Mouse (Mus musculus) gastrocnemius, postnatal 14 days (tissue): ENCODE data around the gene Traf3. TPM values are rescaled to one million over a fixed set of nuclear protein-coding genes. Genes with fewer than 3 reads are reported as not detected.
A peak's percentile ranks its signal among the peaks of the same experiment; 100 is the strongest.

ENCODE experiments used
- DNase-seq: peaks from one replicate; pipeline ENCODE4 v3.0.0; 2021; ENCODE audit warnings: mixed read lengths
- intact Hi-C: fragments of 180-260 bp; cut with DNase I; formaldehyde crosslinking; loops from one replicate; pipeline ENCODE4 v1.15.1; 2025; ENCODE audit warnings: low total_unique reads
- total RNA-seq, 2 experiments: library from RNA; stranded (reverse); gene quantifications; 2 replicates each; pipeline ENCODE4 v1.2.3; 2021

The Traf3 gene
- total RNA-seq, 2 experiments from 2014 or later, result 10.5 to 18.7 TPM

DNA sequence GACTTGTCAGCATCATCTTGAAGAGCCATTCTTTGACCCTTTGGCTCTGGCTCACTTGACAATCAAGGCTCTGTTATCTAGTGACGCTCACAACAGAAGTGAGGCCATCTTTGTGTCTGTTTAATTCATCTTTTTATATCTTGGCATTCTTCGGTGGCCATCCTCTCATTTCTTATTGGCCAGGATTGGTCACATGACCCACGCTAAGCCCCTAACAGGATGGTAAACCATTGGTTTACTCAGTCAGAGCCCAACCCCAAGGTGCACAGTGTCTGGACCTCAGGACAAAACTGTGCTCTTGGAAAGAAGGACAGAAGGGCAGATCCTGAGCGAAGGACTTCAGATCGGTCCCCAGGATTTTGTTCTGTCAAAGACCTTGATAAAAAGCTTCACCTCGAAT is 13.6 kb upstream of the Traf3 start:
- DNase-seq, result no peak
- intact Hi-C loops, result no loop called here

DNA sequence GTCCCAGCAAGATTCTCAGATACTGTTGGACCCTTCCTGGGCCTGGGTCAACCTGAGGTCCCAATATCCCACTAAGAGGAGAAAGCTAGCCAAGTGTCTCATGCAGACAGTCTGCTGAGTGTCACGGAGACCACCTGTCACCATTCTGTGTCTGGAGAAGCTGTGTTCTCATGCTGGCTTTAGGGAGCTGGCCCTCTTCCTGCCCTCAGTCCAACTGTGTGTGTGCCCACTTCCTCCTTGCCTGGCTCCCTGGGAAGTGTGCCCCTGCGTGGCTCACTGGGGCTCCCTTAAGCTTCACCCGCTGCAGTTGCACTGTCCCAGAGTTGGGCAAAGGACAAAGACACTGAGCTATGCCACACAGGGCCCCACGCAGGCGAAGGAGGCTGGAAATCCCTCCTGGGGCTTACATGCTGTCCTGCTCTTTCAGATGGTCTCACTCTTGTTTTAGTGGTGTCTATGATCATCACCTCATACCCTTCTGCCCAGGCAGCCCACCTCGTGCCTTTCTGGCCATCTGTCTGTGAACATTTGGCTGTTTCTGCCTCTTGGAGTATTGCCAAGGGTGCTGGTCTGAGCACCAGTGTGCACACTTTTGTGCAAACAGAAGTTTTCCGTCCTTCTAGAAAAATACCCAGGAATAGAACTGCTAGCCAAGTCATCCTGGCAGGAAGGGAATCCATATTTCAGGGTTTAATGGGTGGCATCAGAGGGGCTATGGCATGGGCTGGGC is 13.0 kb upstream of the Traf3 start:
- DNase-seq, result no peak
- intact Hi-C loops, result no loop called here

DNA sequence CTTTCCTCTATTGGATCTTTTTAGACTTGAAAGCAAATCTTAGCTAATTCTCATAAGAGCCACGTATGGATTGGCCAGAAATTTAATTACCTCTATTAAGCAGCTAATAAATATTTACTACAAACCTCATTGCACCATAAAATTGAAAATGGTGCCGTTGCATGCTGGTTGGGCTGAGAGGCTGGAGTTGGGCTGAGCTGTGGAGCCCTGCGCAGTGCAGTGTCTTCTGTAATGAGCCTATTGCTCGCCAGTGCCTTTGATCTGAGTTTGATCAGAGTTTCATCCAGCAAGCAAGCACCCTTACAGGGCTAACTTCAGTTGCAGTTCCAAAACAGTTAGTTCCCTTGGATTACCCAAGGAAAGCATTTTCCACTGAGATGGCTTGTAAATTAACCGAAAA is 12.2 kb upstream of the Traf3 start:
- intact Hi-C loops, result no loop called here
- no peak for DNase-seq

DNA sequence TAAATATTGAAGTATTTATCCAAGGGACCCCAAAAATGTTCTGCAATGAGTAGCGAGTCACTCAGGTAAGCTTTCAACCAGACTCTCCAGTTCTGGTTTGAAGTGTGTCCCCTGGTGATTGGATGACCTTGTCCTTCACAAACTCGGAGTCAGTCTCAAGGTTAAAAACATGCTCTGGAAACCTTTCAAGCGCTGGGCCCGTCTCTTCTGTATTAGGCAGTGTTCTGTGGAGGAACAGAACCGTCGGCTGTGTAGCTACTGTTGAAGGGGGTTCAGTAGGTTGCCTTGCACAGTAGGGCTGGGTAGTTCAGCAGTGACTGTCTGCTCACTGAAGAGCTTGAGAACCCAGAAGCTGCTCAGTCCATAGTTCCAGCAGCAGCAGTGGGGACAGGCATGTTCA is 11.5 kb upstream of the Traf3 start:
- DNase-seq, result no peak
- intact Hi-C loops, result no loop called here

DNA sequence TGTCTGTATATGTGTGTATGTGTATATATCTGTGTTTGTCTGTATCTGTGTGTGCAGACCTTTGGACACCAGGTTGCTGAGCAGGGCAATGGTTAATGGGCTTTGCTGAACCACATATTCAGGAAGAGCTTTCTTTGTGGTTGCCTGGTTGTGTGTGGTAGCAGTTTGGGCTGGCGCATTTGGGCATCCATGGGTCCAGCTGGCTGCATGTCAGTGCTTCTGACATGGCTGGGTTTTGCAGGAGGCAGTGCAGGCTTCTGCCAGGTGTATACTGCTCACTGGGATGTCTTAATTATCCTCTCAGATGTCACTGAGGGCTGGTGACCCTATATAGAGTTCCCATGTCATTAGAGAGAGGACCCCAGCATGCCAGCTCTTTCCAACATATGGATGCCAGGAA is 10.4 kb upstream of the Traf3 start:
- no peak for DNase-seq
- intact Hi-C loops, result no loop called here

DNA sequence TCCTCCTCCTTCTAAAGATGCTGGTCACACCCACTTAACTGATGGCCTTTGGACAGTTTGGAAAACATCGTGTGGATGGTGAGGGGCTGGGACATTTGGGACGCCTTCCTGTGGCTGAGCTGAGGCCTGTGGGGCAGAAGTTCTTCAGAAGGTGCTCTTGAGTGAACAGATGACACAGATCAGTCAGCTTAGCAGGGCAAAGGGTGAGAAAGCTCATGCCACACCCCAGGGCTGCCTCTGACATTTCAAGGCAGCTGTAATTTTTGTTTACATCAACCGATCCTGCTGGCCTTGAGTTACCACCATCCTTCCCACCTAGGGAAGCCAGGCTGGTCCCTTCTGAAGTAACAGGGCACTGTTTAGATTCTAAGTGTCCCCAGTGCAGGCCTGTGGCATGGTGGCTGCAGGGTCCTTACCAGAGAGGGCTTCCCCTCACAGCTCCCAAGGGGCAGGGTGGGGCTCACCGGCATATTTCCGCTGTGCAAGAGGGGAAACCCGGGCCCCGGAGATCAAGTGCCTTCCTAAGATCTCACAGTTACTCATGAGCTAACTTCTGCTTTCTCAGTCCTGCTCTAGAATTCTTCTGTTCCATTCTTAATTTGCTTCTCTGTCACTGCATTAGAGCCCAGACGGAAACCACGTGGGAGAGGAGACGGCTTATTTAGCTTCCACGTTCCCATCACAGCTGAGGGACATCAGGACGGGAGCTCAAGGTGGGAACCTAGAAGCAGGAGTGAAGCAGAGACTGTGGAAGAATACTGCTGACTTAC is 6.3 kb upstream of the Traf3 start:
- DNase-seq, result peak; percentile 41
- intact Hi-C loops, result no loop called here

DNA sequence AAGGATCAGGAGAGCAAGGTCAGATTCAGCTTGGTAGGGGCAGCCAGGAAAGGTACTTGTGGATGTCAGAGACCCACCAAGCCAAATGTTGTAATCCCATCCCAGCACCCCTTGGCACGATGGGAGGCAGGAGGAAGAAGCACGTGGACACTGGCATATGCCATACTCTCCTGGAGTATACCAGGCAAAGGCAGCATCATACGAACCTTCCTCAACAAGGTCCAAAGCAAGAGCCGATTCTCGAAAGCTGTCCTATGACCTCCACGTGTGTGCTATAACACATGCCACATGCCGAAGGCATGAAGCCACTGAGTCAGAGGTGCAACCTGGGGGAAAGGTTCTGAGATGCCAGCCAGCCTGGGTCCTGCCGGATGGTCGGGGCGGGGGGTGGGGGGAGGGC is 5.3 kb upstream of the Traf3 start:
- DNase-seq, result no peak
- intact Hi-C loops, result no loop called here

DNA sequence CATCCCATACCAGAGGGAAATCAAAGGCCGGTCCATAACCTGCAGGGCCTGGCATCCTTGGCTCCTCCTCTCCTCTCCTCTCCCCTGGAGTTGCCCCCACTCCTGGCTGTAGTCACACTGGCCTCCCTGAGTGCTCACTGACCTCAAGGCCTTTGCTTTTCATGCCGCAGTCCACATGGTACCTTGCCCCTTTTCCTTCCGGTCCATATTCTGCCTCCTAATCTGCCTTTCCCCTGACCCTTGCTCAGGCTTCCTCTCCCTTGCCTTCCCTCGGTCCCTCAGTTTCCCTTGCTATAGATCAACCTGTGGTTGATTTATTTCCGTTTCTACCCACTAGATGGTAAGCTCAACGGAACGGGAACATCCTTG is 4.2 kb upstream of the Traf3 start:
- intact Hi-C loops, result no loop called here
- DNase-seq, result no peak

DNA sequence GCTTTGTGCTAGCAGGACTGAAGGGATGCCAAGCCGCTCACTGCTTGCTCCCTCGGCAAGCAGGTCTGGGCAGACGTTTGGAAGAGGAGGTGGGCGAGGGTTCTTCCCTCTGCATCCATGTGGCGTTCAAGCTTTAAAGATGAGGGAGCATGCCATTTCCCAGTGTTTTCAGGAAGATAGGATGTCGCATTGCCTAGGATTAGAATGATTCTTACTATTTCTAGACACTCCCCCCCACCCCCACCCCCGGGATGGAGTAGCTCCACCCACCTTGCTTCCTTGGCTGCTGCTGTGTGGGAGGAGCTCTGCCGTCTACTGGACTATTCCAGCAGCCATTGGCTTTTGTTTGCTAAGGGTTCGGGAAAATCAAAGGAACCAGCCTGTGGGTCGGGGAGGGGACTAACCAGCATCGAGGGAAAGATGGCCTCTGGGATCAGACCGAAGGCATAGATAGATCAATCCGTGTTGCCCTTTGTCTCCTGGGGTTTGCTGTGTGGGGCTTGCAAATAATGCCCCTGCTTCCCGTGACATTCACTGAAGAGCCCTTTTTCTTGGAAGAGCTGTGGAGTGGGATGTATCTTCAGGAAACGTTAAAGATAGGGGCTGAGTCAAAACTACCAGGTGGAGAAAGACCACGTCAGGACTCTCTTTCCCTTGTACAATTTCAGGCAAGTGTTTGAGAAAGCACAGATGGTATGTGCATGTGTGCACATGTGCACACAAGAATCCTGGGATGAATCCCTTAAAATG is 3.7 kb upstream of the Traf3 start:
- intact Hi-C loops, result no loop called here
- DNase-seq, result no peak

DNA sequence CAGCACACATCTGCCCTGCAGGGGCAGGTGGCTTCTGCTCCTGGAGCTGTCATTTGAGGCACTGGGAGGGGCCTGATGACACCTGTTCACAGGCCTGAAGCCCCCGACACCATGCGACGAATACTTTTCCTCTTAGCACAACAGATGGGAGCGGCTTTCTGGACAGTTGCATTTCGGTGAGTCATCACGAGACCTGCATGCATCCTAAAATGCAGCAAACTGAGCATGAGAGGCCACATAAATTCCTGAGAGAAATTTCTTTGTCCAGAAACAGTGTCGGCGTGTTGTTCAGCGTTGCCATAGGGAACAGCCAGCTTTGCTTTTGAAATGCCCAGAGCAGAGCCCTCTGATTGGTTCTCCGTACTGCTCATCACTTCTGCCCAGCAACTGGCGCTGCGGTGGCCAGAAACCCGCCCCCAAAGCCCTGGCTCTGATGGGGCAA is 1.8 kb upstream of the Traf3 start:
- intact Hi-C loops, result no loop called here
- DNase-seq, result peak; percentile 87

DNA sequence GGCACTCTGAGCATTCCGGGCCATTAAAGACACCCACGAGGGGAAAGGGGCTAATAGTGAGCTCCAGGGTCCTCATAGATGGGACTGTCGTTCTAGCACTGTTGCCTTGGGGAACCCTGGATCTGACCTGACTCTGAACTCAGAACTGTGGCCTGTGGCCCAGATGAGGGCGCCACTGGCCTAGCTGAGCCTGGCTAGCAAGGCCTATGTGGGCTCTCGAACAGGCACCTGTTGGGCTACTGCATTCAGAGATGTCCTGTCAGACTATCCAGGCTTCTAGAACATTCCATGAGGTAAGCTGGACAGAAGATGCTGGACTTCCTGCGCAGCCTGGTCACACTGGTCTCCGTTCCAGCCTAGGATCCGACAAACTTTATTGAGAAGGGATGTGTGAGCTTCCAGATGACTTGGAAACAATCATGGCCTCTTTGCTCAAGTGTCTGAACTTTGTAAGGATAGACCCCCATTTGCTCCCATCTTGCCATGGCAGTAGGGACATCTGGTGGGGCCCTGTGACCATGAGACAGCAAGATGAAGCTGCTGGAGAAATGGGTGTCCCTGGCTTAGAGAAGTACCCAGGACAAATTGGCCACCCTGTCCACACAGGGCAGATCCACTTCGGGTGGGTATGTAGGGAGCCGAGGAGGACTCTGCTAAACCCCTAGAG is 891 bp upstream of the Traf3 start:
- peak; percentile 41 for DNase-seq
- intact Hi-C loops, result no loop called here

DNA sequence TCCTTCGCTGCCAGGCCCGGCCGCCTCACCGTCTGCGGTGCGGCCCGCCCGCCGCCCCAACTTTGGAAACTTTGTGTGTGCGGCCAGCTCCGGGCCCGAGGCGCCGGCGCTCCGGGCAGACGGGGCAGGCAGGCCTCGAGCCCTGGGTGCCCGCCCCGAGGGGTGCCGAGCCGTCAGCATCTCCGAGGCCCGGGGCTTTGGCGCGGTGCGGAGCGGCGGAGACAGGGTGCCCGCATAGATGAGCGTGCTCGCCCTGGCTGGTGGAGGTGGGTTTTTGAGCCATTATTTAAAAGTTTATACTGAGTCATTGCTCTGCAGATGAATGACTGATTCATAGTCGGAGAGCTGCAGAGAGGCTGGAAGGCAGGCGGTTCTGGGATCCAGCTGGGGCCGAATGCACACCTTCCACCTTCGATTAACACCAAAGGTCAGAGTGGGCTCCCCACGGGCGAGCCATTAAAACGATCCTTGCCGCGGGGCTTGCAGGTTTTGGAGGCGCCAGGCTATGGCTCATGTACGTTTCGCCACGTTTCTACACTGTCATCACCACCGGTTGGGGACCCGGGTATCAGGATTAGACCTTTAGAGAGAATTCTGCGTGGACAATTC is 615 bp downstream of the Traf3 start:
- peak; percentile 35 for DNase-seq
- intact Hi-C loops, result no loop called here

DNA sequence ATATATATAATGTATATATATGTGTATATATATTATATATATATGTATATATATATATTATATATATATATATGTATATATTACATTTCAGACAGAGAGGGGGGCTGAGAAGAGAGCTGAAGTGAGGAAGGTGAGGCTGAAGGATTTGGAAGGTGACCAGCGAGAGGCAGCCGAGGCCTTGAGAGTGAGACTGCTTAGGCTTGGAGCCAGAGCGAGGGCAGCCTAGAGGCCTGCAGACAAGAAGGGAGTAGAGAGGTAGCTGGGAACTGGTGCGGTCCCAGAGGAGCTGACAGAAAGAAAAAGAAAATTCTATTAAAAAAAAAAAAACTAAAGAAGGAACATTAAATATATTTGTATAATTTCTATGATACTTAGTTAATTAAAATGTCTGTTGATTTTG is 2.7 kb downstream of the Traf3 start:
- no peak for DNase-seq
- intact Hi-C loops, result no loop called here

DNA sequence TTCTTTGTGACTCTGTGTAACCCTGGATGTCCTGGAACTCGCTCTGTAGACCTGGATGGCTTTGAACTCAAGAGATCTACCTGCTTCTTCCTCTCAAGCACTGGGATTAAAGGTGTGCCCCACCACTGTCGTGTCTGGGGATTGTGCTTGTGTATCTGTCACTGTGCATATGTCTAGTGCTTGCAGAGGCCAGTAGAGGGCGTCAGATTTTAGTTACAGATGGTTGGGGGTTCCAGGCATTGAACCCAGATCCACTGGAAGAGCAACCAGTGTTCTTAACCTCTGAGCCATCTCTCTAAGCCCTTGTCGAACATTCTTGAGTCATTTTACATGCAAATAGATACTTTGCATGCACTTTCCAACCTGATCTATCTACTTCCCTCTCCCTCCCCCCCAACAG is 12.6 kb downstream of the Traf3 start:
- no peak for DNase-seq
- intact Hi-C loops, result no loop called here

DNA sequence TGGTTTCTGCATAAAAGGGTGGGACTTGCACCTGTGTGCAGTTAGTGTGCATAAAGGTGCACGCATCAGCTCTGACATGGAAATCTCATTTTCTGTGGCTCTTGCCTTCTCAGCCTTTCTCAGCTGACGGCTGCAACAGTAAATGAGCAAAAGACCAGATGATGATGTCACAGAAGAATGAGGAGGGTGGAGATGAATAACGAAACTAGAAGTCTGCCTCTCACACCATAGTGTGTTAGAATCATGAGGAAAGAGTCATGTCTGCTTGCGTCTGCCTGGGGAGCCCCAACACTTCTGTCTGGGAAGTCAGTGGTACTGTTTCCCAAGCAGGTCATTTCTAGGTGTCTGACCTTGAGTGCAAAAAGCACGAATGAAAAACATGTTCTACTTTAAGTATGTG is 15.7 kb downstream of the Traf3 start:
- no peak for DNase-seq
- intact Hi-C loops, result no loop called here

DNA sequence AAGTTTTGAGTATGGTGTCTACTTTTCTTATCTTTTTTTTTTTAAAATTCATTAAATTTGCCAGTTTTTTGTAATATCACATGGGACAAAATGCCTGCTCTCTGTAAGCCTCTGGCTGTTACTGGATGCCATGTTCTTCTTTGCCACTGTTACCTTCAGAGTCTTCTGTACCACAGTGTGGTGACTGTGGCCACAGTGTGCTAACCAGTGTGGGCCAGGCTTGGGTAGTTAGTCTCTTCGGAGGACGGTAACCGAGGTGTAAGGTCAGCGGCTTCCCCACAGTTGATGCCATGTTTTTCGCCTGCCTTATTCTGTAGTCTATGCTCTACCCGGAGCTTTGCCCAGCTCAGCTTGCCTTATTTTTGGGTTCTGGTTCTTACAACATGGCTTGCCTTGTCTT is 16.2 kb downstream of the Traf3 start:
- no peak for DNase-seq
- intact Hi-C loops, result no loop called here

DNA sequence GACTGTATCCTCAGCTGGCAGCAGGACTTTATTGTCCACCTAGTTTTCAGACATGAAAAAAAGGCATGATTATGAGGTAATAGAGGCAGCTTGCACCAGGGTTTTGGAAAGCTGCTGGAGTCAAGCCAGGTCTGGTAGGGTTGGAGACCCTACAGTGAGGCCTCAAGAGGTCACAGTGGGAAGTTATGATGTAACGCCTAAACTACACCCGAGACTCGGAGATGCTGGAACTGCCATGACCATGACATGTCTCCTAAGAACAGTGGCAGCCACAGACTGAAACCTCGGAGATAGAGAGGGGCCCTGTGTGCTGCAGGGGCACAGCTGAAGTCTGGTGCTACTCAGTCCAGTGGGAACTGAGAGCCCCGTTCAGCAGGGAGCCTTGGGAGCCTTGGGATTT is 18.3 kb downstream of the Traf3 start, which contains the start of gene 4930595D18Rik:
Gene 4930595D18Rik, minus strand, starts transcription at position 16 of the 400 bp plus-strand sequence.
- intact Hi-C loops, result no loop called here
- no peak for DNase-seq

DNA sequence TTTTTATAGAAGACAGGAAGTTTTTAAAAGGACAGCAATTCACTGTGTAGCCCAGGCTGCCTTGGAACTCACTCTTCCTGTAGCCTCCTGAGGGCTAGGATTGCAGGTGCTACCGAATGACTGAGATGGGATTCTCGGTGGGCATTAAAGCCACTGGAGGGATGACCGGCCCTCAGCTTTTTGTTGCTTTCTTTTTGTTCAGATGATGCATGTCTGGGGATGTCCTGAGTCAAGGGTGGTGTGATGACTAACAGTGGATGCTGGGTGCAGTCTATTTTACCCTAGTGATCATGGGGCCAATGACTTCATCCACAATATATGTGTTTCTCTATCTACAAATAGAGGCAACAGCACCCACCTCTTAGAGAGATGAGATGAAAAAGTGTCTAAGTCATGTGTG is 20.8 kb downstream of the Traf3 start:
- intact Hi-C loops, result no loop called here
- DNase-seq, result no peak

DNA sequence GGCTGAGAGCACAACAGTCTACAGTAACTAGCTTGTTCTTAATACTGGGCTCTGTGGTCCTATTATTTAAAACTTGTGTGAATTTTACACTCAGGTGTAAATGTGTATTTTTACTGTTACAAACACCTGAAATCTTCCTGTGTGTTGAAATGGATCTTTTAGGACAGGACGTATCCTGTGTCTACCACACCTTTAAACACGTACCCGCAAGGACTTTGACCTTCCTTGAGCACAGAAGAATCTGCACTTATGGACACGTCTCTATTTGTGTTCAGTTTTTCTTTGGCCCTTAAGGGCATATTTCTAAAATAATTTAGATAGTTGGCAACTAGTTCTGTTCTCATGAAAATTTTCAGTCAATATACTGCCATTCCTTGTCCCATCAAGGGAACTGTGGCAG is 22.1 kb downstream of the Traf3 start:
- DNase-seq, result no peak
- intact Hi-C loops, result no loop called here

DNA sequence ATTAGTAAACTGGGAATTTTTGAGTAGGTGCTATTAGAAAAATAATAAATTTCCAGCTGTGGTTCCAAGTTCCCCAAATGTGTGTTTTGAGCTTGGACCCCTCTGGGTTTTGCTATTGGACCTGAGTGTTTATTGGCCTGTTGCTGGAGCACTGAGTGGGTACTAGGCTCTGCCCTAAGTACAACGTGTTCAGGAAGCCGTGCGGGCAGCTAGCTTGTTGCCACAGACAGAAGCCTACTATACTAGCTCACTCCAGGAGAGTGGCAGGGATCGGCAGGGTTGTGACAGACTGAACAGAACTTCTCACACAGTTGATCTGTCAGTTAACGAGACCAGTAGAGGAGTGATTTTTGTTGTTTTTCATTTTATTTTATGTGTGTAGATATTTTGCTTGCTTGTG is 24.2 kb downstream of the Traf3 start:
- intact Hi-C loops, result no loop called here
- no peak for DNase-seq
